Mouse (Mus musculus) hindbrain, postnatal 0 days (tissue): ENCODE measurements at regions not wholly inside any gene's neighbourhood (a gene's known extent, or its start where the extent isn't known, plus 50 kb on each side); places are given as distances from the start of the nearest gene placed in this dataset.

Source experiments
- ATAC-seq: fragments of 200-750 bp; cut with Nextera tagmentation; 2 replicates; pipeline ENCODE4 v1.8.0; 2017; ENCODE audit warnings: mild to moderate bottlenecking, moderate TSS enrichment, moderate library complexity
- DNase-seq: peaks from one replicate; pipeline ENCODE4 v3.0.0-alpha.2; 2015; ENCODE audit warnings: low spot score
- H3K27ac ChIP-seq: fragments of 300-500 bp; sonication (generic); 2 replicates; pipeline ENCODE4 v1.5.1; 2014; ENCODE audit warnings: mild to moderate bottlenecking
- H3K27me3 ChIP-seq: fragments of 300-500 bp; sonication (generic); 2 replicates; pipeline ENCODE4 v1.6.1; 2014; ENCODE audit warnings: low read length, mixed read lengths; ENCODE audit not compliant: insufficient read depth
- H3K36me3 ChIP-seq: fragments of 300-500 bp; sonication (generic); 2 replicates; pipeline ENCODE4 v1.6.1; 2014; ENCODE audit warnings: low read length, mixed read lengths; ENCODE audit not compliant: insufficient read depth
- H3K4me1 ChIP-seq: fragments of 300-500 bp; sonication (generic); 2 replicates; pipeline ENCODE4 v1.6.1; 2014; ENCODE audit warnings: antibody characterized with exemption, low read length, mixed read lengths; ENCODE audit not compliant: insufficient read depth
- H3K4me2 ChIP-seq: fragments of 300-500 bp; sonication (generic); 2 replicates; pipeline ENCODE4 v1.6.1; 2014; ENCODE audit warnings: low read depth, mild to moderate bottlenecking, low read length, moderate library complexity, mixed read lengths
- H3K4me3 ChIP-seq: fragments of 300-500 bp; sonication (generic); 2 replicates; pipeline ENCODE4 v1.5.1; 2014; ENCODE audit warnings: low read length
- H3K9ac ChIP-seq: fragments of 300-500 bp; sonication (generic); replicated peaks from 2 replicates; pipeline ENCODE4 v1.6.1; 2014; ENCODE audit warnings: mild to moderate bottlenecking, low read length, moderate library complexity, mixed read lengths
- H3K9me3 ChIP-seq: fragments of 300-500 bp; sonication (generic); 2 replicates; pipeline ENCODE4 v1.6.1; 2016; ENCODE audit warnings: low read length, mixed read lengths
- CTCF ChIP-seq: IDR thresholded peaks from 2 replicates; pipeline ENCODE4 v1.5.1; 2016; ENCODE audit warnings: antibody characterized with exemption, control low read depth, low read depth
- WGBS: fragments of 180-500 bp; shearing (Covaris S2); extraction: QIAGEN DNeasy Blood & Tissue Kit; methylation state at CpG from one replicate; pipeline ENCODE4 v1.1.7; 2014; 5-methylcytosine and 5-hydroxymethylcytosine counted together

- Histone ChIP-seq H3K9ac (no peak overlapping the region), H3K36me3 (no peaks in the 10 kb centered on the region), H3K4me2 (no peak overlapping the region), H3K27ac (no peak overlapping the region), H3K9me3 (no peaks in the 10 kb centered on the region), H3K4me3 (no peak overlapping the region), H3K27me3 (no peaks in the 10 kb centered on the region), H3K4me1 (no peaks in the 10 kb centered on the region)
- 50% methylated on average over 7 of the region's 7 CpGs for WGBS
- ATAC-seq, result peak; percentile 45; the same call in 1 of the 2 replicates
- peak; percentile 46 for DNase-seq
- no peak for TF ChIP-seq CTCF
These were observed 142.5 kb upstream of the Egfl6 start for GRCm38 (mm10) chrX:166727823-166728621.

GRCm38 (mm10) chrX:166725761-166726503, 140.4 kb upstream of the Egfl6 start:
- DNase-seq, result peak; percentile 23
- no peaks in the 10 kb centered on the region for H3K9me3 ChIP-seq
- H3K27me3 ChIP-seq, result no peaks in the 10 kb centered on the region
- no peaks in the 10 kb centered on the region for H3K36me3 ChIP-seq
- H3K4me2 ChIP-seq, result no peak overlapping the region
- no peaks in the 10 kb centered on the region for H3K4me1 ChIP-seq
- no peak for ATAC-seq
- H3K27ac ChIP-seq, result no peak overlapping the region
- no peak for TF ChIP-seq CTCF
- H3K9ac ChIP-seq, result no peak overlapping the region
- 70% methylated on average over 6 of the region's 6 CpGs for WGBS
- H3K4me3 ChIP-seq, result no peak overlapping the region

- Histone ChIP-seq H3K4me1 (no peaks in the 10 kb centered on the region), H3K27me3 (no peaks in the 10 kb centered on the region), H3K9ac (no peak overlapping the region), H3K27ac (no peak overlapping the region), H3K4me3 (no peak overlapping the region), H3K9me3 (no peaks in the 10 kb centered on the region), H3K36me3 (no peaks in the 10 kb centered on the region), H3K4me2 (no peak overlapping the region)
- ATAC-seq (no peak), DNase-seq (no peak)
- no peak for TF ChIP-seq CTCF
These were observed 132.6 kb upstream of the Egfl6 start for GRCm38 (mm10) chrX:166718075-166718474.

GRCm38 (mm10) chrX:166709306-166709705, 123.8 kb upstream of the Egfl6 start:
- DNase-seq (no peak), ATAC-seq (no peak)
- TF ChIP-seq CTCF, result no peak
- no peak overlapping the region for H3K27ac ChIP-seq
- no peaks in the 10 kb centered on the region for H3K27me3 ChIP-seq
- no peaks in the 10 kb centered on the region for H3K4me1 ChIP-seq
- H3K4me2 ChIP-seq, result no peak overlapping the region
- 76% methylated on average over 2 of the region's 2 CpGs for WGBS
- H3K36me3 ChIP-seq, result no peaks in the 10 kb centered on the region
- no peak overlapping the region for H3K9ac ChIP-seq
- H3K9me3 ChIP-seq, result no peaks in the 10 kb centered on the region
- no peak overlapping the region for H3K4me3 ChIP-seq

- no peak for ATAC-seq
- DNase-seq, result no peak
- Histone ChIP-seq H3K4me1 (no peaks in the 10 kb centered on the region), H3K27me3 (no peaks in the 10 kb centered on the region), H3K4me3 (no peak overlapping the region), H3K4me2 (no peak overlapping the region), H3K36me3 (no peaks in the 10 kb centered on the region), H3K9me3 (no peaks in the 10 kb centered on the region), H3K9ac (no peak overlapping the region), H3K27ac (no peak overlapping the region)
- TF ChIP-seq CTCF, result no peak
- 85% methylated on average over 1 of the region's 1 CpGs for WGBS
These were observed 122.6 kb upstream of the Egfl6 start for GRCm38 (mm10) chrX:166708106-166708505.

GRCm38 (mm10) chrX:166707029-166707428, 121.5 kb upstream of the Egfl6 start:
- Histone ChIP-seq H3K9me3 (no peaks in the 10 kb centered on the region), H3K4me2 (no peak overlapping the region), H3K4me1 (no peaks in the 10 kb centered on the region), H3K9ac (no peak overlapping the region), H3K4me3 (no peak overlapping the region), H3K27ac (no peak overlapping the region), H3K36me3 (no peaks in the 10 kb centered on the region), H3K27me3 (no peaks in the 10 kb centered on the region)
- DNase-seq, result no peak
- WGBS, result 70% methylated on average over 1 of the region's 1 CpGs
- no peak for ATAC-seq
- TF ChIP-seq CTCF, result no peak

- no peak for TF ChIP-seq CTCF
- H3K9ac ChIP-seq, result no peak overlapping the region
- H3K36me3 ChIP-seq, result no peaks in the 10 kb centered on the region
- H3K4me2 ChIP-seq, result no peak overlapping the region
- WGBS, result 81% methylated on average over 2 of the region's 2 CpGs
- no peaks in the 10 kb centered on the region for H3K9me3 ChIP-seq
- H3K27me3 ChIP-seq, result no peaks in the 10 kb centered on the region
- no peak overlapping the region for H3K4me3 ChIP-seq
- H3K27ac ChIP-seq, result no peak overlapping the region
- H3K4me1 ChIP-seq, result no peaks in the 10 kb centered on the region
- DNase-seq (no peak), ATAC-seq (no peak)
These were observed 118.8 kb upstream of the Egfl6 start for GRCm38 (mm10) chrX:166704311-166704710.
